Mouse (Mus musculus) 3T3-L1 (cell line): Measurements from ENCODE around the gene Efl1.
A peak's percentile ranks its signal among the peaks of the same experiment; 100 is the strongest.

ENCODE experiments used
- DNase-seq: peaks from one replicate; pipeline ENCODE4 v3.0.0-alpha.2; 2015; ENCODE audit warnings: low read depth, low spot score

The Efl1 gene

DNA sequence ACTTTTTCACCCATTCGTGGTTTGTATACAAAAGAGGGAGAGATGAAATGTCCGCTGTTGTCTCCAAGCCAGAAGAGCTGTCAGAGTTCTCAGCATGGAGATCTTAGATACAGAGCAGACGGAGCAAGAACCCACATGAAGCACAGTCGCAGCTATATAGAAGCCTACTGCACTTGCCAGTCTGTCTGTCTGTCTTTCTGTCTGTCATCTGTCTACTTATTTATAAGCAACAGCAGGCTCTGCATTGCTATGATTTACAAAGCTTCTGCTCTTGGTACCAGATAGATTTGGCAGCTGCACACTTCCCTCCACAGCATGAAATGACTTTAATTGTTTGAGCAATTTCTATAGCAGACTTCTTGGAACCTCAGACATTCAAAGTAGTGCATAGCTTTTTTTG, 110.1 kb downstream of the Efl1 start:
- DNase-seq, result no peak

DNA sequence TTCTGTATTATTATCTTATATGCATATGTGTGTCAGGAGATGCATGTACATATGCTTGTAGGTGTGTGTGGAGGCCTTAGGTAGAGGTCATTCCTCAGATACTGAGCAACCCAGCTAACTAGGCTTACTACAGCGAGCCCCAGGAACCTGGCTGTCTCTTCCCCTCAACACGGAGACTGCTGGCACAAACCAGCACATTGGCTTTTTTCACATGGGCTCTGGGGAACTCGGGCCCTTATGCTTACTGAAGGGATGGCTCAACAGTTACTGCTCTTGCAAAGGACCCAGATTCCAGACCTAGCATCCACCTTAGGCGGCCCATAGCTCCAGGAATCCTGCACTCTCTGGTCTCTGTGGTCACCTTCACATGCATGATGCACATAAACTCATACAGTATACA, 110.7 kb downstream of the Efl1 start:
- no peak for DNase-seq

DNA sequence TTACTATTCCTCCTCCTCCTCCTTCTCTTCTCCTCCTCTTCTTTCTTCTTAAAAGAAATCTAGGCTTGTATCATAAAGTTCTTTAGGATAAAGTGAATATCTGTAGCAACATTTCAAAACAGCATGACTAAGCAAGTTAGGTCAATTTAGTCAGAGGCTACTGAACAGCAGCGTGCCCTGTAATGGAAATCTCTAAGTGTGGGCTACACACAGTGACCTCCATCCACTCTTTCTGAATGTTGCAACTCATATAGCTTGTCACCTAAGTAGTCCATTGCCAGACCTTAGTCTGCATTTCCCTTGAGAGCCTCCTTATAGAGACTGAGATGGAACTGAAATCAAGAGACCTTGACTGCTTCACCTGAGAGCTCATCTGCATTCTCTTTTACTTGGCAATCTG, 116.5 kb downstream of the Efl1 start:
- DNase-seq, result no peak

GRCm38 (mm10) chr7:82766623-82767022, 118.2 kb downstream of the Efl1 start:
- DNase-seq, result no peak

- no peak for DNase-seq
Observed at GRCm38 (mm10) chr7:82770207-82770606, 121.8 kb downstream of the Efl1 start.

DNA sequence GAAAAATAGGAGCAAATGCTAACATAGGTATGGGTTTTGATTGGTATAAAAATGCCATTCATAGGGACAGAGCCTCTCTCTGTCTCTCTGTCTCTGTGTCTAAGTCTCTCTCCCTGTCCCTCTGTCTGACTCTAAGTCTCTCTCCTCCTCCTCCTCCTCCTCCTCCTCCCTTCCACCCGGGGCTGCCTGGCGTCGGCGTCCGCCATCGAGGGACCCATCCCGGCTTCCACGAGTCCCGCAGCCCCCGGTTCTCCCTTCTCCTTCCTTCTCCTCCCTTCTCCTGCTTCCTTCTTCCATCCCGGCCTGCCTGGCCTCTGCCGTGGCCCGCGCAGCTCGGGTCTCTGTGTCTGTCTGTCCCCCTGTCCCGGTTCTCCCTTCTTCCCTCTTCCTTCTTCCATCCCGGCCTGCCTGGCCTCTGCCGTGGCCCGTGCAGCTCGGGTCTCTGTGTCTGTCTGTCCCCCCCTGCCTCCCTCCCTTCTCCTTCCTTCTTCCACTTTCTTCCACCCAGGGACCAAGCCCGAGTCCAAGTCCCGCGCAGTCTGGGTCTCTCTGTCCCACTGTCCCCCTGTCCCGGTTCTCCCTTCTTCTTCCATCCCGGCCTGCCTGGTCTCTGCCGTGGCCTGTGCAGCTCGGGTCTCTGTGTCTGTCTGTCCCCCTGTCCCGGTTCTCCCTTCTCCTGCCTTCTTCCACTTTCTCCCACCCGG, 122.7 kb downstream of the Efl1 start:
- peak; percentile 48 for DNase-seq

GRCm38 (mm10) chr7:82771661-82772021, 123.2 kb downstream of the Efl1 start:
- peak; percentile 21 for DNase-seq

- DNase-seq, result no peak
Observed at GRCm38 (mm10) chr7:82772481-82772880, 124.1 kb downstream of the Efl1 start.

DNA sequence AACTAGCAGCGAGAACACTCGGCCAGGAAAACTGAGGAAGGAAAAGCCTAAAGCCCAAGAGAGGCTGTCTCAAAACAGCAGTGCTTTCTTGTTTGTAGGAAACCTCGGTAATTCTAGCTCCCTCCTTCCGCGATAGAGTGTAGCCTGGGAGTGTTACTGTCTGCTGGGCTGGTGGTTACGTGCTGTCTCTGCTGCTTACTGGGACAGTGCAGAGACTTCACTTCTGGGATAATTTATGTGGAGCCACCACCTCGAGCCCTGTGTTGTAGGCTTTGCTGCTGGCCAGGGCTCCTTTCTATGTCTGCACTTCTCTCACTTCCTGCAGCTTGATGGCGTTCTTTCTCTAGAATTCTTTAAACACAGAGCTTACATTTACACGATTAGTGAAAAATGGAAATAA, 124.7 kb downstream of the Efl1 start:
- no peak for DNase-seq

DNA sequence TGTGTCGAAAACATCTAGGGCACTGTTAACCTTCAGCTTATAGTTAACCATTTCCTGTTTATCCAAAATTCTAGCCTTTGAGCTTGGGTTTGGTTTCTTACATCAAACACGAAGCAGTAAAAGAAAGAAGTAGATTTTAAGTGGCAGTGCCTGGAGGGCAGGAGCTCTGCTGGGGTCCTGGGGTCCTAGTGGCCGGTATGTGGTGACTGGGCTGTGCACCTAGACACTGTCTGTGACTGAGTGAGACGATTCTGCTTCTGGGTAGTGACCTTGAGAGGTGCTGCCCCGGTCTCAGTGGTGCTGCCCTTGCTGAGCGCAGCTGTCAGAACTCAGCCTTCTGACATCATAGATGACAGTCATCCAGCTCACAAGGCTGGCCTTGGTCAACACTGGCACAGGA, 125.5 kb downstream of the Efl1 start:
- no peak for DNase-seq

DNA sequence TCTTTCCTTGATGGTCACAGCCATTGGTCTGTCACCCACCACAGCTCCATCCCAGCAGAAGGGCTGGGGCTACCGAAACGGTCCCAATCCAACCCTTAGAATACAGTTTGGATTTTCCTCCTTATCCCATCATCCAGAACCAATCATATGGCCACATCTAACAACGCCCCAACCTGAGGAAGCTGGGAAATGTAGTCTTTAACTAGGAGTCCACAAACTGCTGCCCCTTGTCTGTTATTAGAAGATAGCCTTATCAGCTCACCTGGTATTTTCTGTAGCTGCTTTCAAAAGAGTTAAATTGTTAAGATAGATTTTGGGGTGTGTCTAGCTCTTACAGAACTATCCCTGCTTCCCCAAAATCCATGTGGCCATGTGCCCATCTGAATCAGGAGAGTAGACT, 126.7 kb downstream of the Efl1 start:
- no peak for DNase-seq

DNA sequence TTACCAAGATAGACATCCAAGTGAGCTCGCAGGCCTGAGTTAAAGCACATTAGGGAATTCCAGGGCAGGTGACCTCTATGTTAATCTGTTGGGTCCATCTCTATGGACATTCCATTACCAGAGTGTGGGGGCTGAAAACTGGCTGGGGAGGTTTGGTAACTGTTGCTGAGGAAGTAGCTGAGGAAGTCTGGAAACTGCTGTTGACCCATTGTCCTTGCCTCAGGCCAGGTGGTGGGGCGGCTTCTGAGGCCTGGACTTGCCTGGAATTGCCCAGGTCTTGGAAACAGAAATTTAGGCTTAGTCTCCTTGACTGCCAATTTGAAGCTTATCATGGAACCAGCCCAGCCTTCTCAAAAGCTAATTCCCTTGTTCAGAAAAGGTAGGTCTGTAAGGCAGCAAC, 134.7 kb downstream of the Efl1 start:
- DNase-seq, result no peak

DNA sequence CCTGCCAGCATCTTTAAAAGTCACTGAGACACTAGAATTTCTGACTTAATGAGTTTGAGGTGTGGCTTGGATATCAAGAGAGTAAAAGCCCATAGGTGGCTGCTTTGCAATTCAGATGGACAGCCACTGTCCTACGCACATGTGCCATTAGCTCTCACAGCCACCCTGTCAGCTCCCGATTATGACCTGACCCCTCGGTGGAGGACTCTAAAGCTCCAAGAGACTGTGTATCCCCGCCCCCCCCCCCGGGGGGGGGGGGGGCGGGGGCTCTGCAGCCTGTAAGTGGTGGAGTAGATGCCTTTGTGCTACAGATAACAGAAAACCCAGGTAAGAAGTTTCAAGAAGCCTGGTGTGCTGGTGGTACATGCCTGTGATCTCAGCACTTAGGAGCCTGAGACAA, 135.3 kb downstream of the Efl1 start:
- DNase-seq, result no peak

GRCm38 (mm10) chr7:82785335-82785934, 137.0 kb downstream of the Efl1 start:
- DNase-seq, result no peak

DNA sequence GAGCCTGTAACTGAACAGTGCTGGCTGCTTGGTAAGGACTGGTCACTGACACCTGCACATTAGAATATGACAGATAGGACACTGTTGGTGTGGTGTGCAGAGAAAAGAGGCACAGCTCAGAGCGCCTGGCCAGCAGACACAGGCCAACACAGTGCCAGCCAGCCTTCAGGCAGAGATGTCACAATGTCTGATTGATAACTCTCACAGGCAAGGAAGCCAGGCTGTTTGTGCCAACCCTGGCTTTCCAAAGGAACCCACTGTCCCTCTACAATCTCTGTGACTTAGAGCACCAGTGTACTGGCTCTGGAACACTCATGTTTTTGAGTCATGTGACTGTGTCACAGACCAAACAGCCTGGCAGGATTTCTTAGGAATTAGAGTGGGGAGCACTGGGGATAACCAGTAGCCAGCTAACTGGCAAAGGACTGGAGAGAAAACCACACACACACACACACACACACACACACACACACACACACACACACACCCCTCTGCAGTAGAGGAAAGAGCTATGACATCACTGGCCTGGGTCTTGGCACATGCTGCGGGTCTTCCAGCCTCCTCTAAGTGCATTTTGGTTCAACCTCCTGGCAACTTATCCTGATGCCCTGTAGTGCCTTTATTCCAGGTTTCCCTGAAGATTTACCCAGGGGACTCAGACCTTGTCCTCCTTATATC, 137.7 kb downstream of the Efl1 start:
- no peak for DNase-seq

DNA sequence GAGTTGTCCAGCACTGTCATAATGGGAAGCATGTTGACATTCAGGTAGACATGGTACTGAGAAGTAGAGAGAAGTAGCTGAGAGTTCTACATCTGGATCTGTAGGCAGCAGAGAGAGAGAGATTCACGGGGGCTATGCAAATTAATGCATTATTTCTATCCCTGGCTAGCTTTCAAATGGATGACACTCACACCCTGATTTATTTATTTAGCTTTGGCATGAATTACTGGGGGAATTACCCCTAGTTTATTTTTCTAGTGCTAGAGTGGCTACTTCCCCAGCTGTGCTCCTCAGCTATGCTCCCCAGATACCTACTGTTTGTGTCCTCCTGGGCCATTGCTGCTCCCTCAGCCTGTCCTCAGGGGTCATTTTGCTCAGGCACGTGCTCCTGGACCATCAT, 144.2 kb downstream of the Efl1 start:
- no peak for DNase-seq

DNA sequence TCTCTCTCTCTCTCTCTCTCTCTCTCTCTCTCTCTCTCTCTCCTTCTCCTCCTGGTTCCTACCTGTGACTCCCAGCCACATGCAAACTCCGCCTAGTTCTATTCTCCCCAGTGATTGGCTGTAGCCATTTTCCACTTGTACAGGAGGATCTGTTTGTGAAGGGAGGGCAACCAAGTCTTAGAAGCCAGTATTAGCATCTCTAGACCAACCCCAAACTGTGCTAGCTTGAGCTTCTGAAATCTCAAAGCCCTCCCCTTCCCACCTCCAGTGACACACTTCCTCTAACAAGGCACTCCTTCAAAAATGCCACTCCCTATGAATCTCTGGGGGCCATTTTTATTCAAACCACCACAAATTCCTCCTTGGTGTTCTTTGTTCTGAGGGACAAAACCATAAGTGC, 144.7 kb downstream of the Efl1 start:
- no peak for DNase-seq

- no peak for DNase-seq
Observed at GRCm38 (mm10) chr7:82794542-82794941, 146.1 kb downstream of the Efl1 start.

GRCm38 (mm10) chr7:82802206-82802605, 153.8 kb downstream of the Efl1 start:
- DNase-seq, result no peak

DNA sequence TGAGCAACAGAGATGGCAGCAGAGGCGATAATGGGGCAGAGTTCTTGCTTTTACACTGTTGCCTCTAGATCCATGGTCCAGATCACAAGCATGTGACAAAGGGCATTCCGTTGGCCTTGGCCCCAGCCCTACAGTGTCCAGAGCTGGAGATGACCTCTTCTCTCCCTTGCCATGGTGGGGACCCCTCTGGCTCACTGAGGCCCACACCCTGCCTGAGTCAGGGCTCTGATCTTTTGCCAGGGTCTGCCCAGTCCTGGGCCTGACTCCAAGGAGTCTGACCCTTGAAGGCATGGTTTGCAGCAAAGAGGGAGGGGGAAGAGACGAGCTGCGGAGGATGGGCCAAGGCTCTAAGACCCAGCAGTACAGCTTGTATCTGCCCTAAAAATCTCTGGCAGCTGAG, 159.8 kb downstream of the Efl1 start:
- DNase-seq, result no peak

DNA sequence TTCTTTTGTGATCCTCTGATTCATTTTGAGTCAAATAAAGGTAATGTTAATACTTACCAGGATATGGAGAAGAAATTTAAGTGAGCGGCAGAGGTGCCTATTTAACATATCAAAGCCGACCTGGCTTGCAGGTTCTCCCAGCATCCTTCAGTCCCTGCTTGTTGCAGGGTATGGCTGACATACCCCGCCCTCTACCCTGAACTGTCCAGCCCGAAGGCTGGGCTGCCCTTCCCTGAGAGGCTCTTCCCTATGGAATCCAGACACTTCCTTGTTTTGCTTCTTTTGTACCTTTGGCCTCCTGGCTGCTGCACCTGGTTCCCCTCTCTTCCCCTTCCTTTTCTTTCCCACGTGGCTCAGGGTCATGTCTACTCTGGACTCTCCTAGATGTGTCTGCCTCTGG, 160.7 kb downstream of the Efl1 start:
- DNase-seq, result no peak

GRCm38 (mm10) chr7:82810799-82811139, 162.4 kb downstream of the Efl1 start:
- DNase-seq, result no peak

DNA sequence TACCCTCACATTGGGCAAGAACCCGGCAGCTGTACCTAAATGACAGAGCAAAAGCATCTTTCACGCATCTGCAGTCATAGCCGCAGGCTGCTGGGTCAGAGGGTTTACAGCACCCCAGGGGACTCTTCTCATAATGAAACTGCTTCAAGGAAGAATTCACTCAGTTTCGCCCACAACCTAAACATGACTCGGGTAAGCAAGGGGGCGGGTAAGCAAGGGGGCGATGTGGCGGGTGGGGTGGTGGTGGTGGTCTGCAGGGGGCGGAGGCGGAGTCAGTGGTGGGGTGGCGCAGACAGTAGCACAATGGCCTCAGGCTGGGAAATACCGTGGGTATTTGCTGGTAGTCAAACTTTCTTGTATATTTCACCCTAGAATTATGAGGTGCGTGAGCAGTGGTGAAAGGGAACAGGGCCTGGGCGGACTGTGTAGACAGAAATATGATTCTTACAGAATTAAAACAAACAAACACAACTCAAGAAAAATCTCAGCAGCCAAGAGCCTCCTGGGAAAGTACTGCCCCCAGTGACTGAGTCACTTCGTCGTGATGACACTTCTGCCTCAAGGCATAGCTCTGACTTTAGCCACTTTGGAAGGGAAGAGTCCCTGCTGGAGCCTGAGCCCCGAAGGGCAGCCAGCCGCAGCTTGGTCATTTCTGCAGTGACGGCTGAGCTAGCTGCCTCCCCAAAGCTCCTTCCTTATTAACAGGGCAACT, 162.9 kb downstream of the Efl1 start:
- peak; percentile 59 for DNase-seq
